Mouse (Mus musculus) CH12.LX (cell line): Measurements from ENCODE around the gene Grpel1.

Source experiments
- BHLHE40 ChIP-seq: IDR thresholded peaks from 2 replicates; pipeline ENCODE4 v1.6.1; 2011; ENCODE audit warnings: mild to moderate bottlenecking, low read depth, low read length, improper control_type of control experiment
- ELF1 ChIP-seq: IDR thresholded peaks from 2 replicates; pipeline ENCODE4 v1.6.1; 2014; ENCODE audit warnings: low read depth, mild to moderate bottlenecking, inconsistent platforms, low read length, improper control_type of control experiment
- EP300 ChIP-seq: IDR thresholded peaks from 2 replicates; pipeline ENCODE4 v1.6.1; 2011; ENCODE audit warnings: low read length, improper control_type of control experiment
- POLR2A ChIP-seq: IDR thresholded peaks from 2 replicates; pipeline ENCODE4 v1.6.1; 2011; ENCODE audit warnings: low read depth, mild to moderate bottlenecking, improper control_type of control experiment, low read length
- TCF12 ChIP-seq: IDR thresholded peaks from 2 replicates; pipeline ENCODE4 v1.6.1; 2014; ENCODE audit warnings: low read depth, mild to moderate bottlenecking, inconsistent platforms, low read length, improper control_type of control experiment

- TF ChIP-seq ELF1 (no peak), EP300 (no peak), BHLHE40 (no peak), POLR2A (no peak), TCF12 (no peak)
Measured at GRCm38 (mm10) chr5:36517596-36517995, 52.8 kb downstream of the Grpel1 start.
